Mouse (Mus musculus): Measurements from ENCODE around the gene Fem1a. TPM values are rescaled to one million over a fixed set of nuclear protein-coding genes. Genes with fewer than 3 reads are reported as not detected.

Gene Fem1a
- total RNA-seq, 2 experiments from 2014 or later, result 35.3 TPM

DNA sequence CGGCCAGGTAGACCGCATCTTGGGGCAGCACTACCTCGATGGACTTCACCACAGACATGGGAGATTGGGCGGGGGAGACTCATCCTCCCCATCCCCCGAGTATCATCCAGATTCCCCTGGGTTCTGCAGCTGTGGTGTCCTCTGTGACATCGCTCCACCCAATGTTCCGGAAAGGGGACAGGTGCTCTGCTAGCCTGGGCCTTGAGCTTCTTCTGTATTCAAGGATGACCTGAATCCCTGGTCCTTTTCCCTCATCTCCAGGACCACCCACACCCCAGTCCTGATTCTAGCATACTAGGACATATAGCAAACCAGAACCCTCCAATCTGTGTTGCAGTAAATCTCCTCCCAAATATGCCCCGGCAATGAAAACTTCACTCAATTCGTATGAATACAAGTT lies 43.6 kb downstream of the Fem1a start, which contains the start of gene Arrdc5:
TSS of gene Arrdc5 (minus strand) at position 101 of the 400 bp plus-strand sequence.
- DNase-seq (ENCODE audit: low spot score in 2 of 2), result no peak

DNA sequence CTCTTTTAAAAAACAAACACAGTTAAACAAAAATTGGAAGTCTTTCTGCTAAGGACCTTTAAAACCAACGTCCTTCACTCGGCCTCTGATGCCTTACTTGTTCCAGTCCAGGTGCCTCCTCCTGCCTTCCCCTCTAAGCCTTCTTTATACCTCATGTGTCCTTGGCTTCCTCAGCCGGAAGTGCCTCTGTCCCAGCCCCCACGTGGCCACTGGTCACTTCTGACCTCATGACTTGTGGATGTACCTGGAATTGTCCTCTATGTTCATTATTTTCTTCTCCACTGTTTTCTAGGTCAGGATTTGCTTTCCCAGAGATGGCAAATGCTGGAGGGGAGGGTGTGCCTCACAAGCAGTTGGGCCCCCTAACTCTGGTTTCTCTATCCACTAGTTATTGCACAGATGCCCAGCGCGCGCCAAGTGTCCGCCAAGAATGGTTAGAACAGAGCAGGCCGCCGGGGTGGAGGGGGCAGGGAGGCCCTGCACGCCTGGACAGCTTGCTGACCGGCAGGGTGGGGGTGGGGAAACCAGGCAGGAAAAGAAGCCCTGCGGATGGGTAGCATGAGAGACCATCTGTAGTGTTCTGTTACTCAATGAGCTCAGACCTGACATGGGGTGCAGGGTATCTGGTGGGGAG lies 45.9 kb downstream of the Fem1a start:
- DNase-seq (ENCODE audit: low spot score in 2 of 2), result no peak

DNA sequence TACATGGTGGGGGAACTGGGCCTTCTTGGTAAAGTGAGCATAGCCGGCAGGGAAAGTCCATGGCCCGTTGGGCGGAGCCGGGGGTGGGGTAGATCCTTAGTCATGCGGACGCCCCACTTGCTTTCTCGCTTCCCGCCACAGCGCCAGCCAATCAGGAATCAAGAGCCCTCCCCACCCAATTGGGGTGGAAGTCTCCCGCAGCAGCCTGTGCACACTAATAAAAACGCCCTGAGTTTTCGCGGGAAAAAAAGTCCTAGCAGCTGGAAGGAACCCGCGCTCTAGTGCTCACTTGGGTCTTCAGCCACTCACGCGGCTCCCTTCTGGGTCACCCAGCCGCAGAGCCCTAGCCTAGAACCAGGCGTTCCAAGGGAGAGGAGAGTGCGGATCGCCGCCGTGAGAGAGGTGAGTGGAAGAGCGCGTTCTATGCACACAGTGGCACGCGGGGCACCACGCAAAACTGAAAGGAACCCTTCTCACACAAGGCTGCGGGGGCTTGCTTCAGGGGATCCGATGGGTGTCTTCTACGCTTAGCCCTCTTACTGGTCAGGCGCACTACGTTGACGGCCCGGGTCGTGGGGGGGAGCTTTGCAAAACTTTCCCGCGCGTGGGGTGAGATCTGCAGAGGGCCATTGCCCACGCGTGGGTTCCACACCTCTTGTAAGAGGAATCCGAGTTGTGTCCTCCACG lies 46.7 kb downstream of the Fem1a start, which contains the start of gene Uhrf1:
TSS of gene Uhrf1 (plus strand) at position 162 of the 687 bp plus-strand sequence.
- DNase-seq (ENCODE audit: low spot score in 2 of 2), result no peak

DNA sequence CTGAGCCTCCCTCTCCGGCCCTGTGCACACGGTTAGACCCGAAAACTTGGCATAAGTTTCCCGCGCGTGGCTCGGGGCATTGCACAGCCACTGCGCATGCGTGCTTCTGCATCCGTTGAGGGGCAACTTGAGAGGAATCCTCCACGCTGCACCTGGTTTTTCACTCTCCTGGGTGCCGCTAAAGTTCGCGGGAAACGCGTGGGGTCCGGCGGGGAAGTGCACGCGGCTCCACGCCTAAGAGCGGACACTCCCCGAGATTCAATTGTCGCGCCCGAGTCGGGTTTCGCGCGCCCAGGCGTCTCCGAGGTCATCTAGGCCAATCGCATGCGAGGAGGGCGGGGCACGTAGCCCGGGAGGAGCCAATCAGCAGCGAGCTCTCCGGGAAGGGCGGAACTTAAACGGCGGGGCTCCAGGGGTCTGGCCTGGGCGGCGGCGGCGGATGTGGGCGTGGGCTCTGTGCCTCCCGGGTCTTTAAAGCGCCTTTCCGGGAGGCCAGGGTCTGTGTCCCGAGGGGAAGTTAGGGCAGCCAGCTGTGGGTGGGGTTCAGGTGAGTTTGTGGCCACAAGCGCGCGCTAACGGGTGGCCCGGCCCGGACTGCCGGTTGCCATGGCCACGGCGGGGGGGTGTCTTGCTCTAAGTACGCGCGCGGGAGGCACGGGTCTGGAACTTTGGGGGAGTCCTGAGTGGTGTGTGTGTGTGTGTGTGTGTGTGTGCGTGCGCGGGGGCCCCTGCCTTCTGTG lies 47.4 kb downstream of the Fem1a start:
- DNase-seq (ENCODE audit: low spot score in 2 of 2), result peak; percentile 84 to 93

DNA sequence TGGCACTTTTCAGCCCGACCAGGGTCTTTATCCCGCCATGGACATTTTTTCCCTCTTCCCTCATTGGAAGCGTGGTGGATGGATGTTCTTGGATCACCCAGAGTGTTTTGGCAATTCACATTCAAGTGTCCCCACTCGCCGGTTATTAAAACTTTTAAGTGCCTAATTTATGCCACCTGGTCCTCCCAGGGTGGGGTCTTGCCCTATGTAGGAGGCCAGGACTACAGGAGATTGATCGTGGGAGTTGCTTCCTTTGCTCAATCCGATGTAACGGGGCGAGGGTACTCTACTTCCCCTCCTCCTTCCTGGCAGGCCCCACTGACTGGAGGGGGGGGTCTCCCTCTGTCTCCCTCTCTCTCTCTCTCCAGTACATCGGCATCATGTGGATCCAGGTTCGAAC lies 48.1 kb downstream of the Fem1a start:
- no peak for DNase-seq (ENCODE audit: low spot score in 2 of 2)

DNA sequence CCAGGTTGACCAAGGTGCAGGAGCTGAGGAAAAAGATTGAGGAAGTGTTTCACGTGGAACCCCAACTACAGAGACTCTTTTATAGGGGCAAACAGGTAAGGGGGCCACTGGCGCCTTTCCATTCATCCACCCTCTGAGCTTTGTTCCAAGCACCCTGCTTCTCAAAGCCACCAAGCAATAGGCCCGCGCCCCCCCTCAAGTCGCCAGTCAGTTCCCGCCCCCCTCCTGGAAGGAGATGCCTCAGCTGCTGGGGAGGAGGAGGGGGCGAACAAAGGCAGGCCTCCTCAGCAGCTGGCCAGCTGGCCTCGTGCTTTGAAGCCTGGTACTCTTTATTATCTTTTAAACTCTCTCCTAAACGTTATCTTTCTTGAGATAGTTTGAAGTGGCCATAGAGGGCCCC lies 48.5 kb downstream of the Fem1a start:
- no peak for DNase-seq (ENCODE audit: low spot score in 2 of 2)

DNA sequence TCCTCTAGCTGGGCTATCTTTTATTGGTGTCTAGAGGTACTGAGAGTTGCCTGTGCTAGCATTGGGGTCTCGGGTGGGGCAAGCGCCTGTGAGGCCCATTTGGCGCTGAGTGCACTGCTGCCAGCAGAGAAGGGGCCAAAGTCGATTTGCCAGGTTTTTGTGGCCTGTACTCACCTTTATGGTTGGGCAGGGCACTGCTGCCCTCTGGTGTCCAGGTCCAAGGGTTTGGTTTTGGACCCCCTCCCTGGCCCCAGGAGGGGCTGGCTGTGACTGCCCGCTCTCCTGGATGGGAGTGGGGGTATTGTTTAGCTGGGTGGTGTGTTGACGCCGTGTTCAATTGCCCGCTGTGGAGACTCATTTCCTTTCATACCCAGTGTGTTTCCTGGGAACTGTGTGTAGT lies 49.2 kb downstream of the Fem1a start:
- no peak for DNase-seq (ENCODE audit: low spot score in 2 of 2)

DNA sequence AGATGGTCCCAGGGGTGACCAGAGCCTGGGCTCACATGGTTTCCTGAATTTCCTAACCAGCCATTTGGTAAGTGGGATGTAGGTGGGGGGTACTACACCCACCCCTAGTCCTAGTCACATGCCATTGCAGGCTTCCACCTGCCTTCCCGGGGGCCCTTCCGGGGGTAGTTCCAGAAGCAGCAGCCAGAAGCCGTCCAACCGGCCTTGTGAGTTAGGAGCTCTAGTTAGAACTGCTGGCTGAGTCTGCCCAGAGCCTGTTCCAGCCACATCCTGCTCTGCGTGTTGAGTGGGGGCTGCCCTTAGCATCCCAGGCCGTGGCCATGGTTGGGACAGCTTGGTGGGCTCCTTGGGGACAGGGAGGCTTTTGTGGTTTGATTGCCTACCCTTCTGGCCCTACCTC lies 51.5 kb downstream of the Fem1a start:
- DNase-seq (ENCODE audit: low spot score in 2 of 2), result no peak

DNA sequence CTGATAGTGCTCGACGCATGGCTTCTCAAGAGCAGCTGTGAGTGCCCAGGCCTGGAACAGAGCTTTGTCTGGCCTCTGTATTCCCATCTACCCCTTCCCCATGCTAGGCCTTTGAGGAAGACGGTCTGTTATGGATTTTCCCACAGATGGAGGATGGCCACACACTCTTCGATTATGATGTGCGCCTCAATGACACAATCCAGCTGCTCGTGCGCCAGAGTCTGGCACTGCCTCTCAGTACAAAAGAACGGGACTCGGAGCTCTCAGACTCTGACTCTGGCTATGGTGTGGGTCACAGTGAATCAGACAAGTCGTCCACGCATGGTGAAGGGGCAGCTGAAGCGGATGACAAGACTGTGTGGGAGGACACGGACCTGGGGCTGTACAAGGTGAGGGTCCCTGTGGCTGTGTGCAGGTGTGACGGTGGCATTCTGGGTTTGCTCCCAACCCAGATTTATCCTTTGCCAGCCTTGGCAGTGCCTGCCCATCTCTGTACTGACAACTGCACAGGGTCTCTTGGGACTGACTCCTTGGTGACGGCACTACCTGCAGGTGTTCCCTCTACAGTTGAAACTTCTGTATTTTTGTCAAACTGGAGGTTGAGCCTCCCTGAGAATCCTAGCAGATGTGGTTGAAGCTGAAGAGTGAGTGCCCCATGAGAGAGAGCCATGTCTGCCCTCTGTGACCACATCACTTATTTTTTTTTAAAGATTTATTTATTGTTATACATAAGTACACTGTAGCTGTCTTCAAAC lies 52.8 kb downstream of the Fem1a start:
- DNase-seq (ENCODE audit: low spot score in 2 of 2), result no peak

Small RNAs within 50 kb of the gene (microRNA-seq; reads per million reads assigned to microRNA genes)
- 2,283 to 3,942 reads per million in 2 experiments for gene Mir7b

Other genes with a start within 250 kb of the Fem1a start
- 10 to 100 TPM; 53.9 to 57.8 TPM for gene Sh3gl1, start 220.2 kb upstream of the Fem1a start, total RNA-seq (2021)
- gene Chaf1a, start 216.4 kb upstream of the Fem1a start, total RNA-seq (2021), result 1 to 10 TPM; 2.0 to 3.0 TPM
- 10 to 100 TPM; 85.7 to 90.6 TPM for gene Ubxn6, start 181.8 kb upstream of the Fem1a start, total RNA-seq (2021)
- 100 to 1,000 TPM; 105 to 107 TPM for gene Hdgfl2, start 177.2 kb upstream of the Fem1a start, total RNA-seq (2021)
- gene Plin4, start 147.0 kb upstream of the Fem1a start, total RNA-seq (2021), result 10 to 100 TPM; 16.3 to 16.9 TPM
- 1 to 10 TPM in 1 of 2 experiments, under 1 TPM in 1; 0.67 to 1.1 TPM for gene Plin5, start 139.2 kb upstream of the Fem1a start, total RNA-seq (2021)
- 1 to 10 TPM in 1 of 2 experiments, under 1 TPM in 1; 0.61 to 1.0 TPM for gene Lrg1, start 134.8 kb upstream of the Fem1a start, total RNA-seq (2021)
- gene Sema6b, start 116.5 kb upstream of the Fem1a start, total RNA-seq (2021), result 100 to 1,000 TPM; 128 to 130 TPM
- gene Tnfaip8l1, start 94.3 kb upstream of the Fem1a start, total RNA-seq (2021), result 1 to 10 TPM; 4.6 to 6.1 TPM
- 10 to 100 TPM; 41.7 to 44.3 TPM for gene Mydgf, start 72.9 kb upstream of the Fem1a start, total RNA-seq (2021)
- 10 to 100 TPM; 61.7 to 63.8 TPM for gene Dpp9, start 37.9 kb upstream of the Fem1a start, total RNA-seq (2021)
- gene Ticam1, start 20.0 kb downstream of the Fem1a start, total RNA-seq (2021), result 1 to 10 TPM; 7.9 to 8.2 TPM
- gene Plin3, start 36.1 kb downstream of the Fem1a start, total RNA-seq (2021), result 10 to 100 TPM; 19.1 to 21.8 TPM
- not detected for gene Arrdc5, start 43.5 kb downstream of the Fem1a start, total RNA-seq (2021)
- under 1 TPM; 0.48 to 0.50 TPM for gene Uhrf1, start 46.5 kb downstream of the Fem1a start, total RNA-seq (2021)
- gene Kdm4b, start 69.3 kb downstream of the Fem1a start, total RNA-seq (2021), result 10 to 100 TPM; 77.3 to 83.1 TPM
- gene Ptprs, start 219.7 kb downstream of the Fem1a start, total RNA-seq (2021), result 100 to 1,000 TPM; 608 to 624 TPM